Mouse (Mus musculus): ENCODE measurements at regions not wholly inside any gene's neighbourhood (a gene's known extent, or its start where the extent isn't known, plus 50 kb on each side); places are given as distances from the start of the nearest gene placed in this dataset.

DNA sequence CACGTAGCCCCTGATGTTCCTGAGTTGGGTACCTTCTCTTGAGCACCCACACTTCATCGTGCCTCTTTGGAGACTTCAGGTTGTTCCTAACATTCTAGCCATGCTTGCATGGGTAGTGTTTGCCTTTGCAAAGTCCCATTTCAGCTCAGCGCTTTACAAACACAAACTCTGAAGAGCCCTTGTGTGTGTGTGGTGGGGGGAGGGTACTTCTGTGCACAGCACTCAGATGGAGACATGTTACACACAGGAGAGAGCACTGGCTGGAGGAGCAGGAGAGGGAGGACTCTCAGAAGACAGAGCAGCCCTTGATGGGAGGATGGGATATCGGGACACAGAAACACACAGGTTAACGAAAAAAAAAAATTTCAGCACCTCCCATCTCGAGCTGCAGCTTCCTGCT is 167.4 kb downstream of the Chic2 start:
- TF ChIP-seq POLR2A (IDR thresholded peaks at IDR 0.05; ENCODE audit: control insufficient read depth, low read depth, low read length) (no peak), CTCF (IDR thresholded peaks at IDR 0.05; ENCODE audit: control insufficient read depth, insufficient read depth, insufficient replicate concordance, low read depth, low read length) (no peak)
- no peaks in the 10 kb centered on the region for H3K27me3 ChIP-seq (ENCODE audit: control insufficient read depth, insufficient read depth, low read length)
- no peak overlapping the region for H3K4me3 ChIP-seq (ENCODE audit: control insufficient read depth, low read depth, low read length)
- no peaks in the 10 kb centered on the region for H3K36me3 ChIP-seq (ENCODE audit: control insufficient read depth, insufficient read depth, low read length)
- no peaks in the 10 kb centered on the region for H3K4me1 ChIP-seq (ENCODE audit: control insufficient read depth, insufficient read depth, low read length)
- no peak overlapping the region for H3K27ac ChIP-seq (ENCODE audit: control insufficient read depth, insufficient read depth, low read depth, low read length)

DNA sequence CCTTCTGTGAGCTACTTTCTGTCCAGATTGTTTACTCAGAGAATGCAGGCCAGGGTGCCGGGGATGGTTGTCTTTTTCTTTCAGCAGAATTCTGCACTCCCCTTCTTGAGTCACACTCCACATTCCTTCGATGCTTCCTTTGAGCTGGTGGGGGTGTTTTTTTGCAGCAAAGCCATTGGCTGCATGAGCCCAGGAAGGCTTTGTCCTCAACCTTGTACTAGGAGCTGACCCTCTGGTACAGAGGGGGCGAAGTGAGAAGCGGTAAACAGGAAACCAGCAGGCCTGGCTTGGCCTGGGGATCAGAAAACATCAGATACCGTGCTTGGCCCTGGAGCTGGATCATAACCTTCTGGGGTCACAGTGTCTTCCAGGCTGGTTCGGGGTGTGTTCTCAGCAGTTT is 169.9 kb downstream of the Chic2 start:
- Histone ChIP-seq H3K36me3 (ENCODE audit: control insufficient read depth, insufficient read depth, low read length) (no peaks in the 10 kb centered on the region), H3K27ac (ENCODE audit: control insufficient read depth, insufficient read depth, low read depth, low read length) (peak overlapping the region; percentile 57), H3K4me1 (ENCODE audit: control insufficient read depth, insufficient read depth, low read length) (no peaks in the 10 kb centered on the region), H3K27me3 (ENCODE audit: control insufficient read depth, insufficient read depth, low read length) (no peaks in the 10 kb centered on the region), H3K4me3 (ENCODE audit: control insufficient read depth, low read depth, low read length) (no peak overlapping the region)
- TF ChIP-seq CTCF (IDR thresholded peaks at IDR 0.05; ENCODE audit: control insufficient read depth, insufficient read depth, insufficient replicate concordance, low read depth, low read length) = no peak
- TF ChIP-seq POLR2A (IDR thresholded peaks at IDR 0.05; ENCODE audit: control insufficient read depth, low read depth, low read length) = no peak

DNA sequence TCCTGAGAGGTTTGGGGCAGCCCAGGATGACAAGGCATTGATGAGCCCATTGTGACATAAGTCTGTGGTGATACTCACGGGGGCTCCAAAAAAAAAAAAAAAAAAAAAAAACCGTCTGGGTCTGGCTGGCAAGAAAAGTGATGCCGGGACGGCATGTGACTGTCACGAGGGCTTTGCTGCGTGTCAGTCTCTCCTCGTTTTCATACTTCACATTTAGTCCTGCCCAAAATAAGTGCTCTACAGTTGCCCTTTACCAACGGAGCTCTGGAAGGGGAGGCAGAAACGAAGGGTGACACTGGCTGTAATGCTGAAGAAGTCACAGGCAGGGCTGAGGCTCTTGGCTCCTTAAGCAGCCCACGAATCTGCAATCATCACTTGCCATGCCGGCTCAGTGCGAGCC is 167.9 kb upstream of the Lnx1 start:
- H3K27ac ChIP-seq (ENCODE audit: control insufficient read depth, insufficient read depth, low read depth, low read length) = no peak overlapping the region
- no peaks in the 10 kb centered on the region for H3K4me1 ChIP-seq (ENCODE audit: control insufficient read depth, insufficient read depth, low read length)
- TF ChIP-seq CTCF (IDR thresholded peaks at IDR 0.05; ENCODE audit: control insufficient read depth, insufficient read depth, insufficient replicate concordance, low read depth, low read length) (no peak), POLR2A (IDR thresholded peaks at IDR 0.05; ENCODE audit: control insufficient read depth, low read depth, low read length) (no peak)
- H3K36me3 ChIP-seq (ENCODE audit: control insufficient read depth, insufficient read depth, low read length) = no peaks in the 10 kb centered on the region
- H3K4me3 ChIP-seq (ENCODE audit: control insufficient read depth, low read depth, low read length) = no peak overlapping the region
- H3K27me3 ChIP-seq (ENCODE audit: control insufficient read depth, insufficient read depth, low read length) = no peaks in the 10 kb centered on the region

GRCm38 (mm10) chr5:74867113-74867785 is 164.5 kb upstream of the Lnx1 start:
- Histone ChIP-seq H3K4me3 (ENCODE audit: control insufficient read depth, low read depth, low read length) (no peak overlapping the region), H3K4me1 (ENCODE audit: control insufficient read depth, insufficient read depth, low read length) (no peaks in the 10 kb centered on the region), H3K36me3 (ENCODE audit: control insufficient read depth, insufficient read depth, low read length) (no peaks in the 10 kb centered on the region), H3K27ac (ENCODE audit: control insufficient read depth, insufficient read depth, low read depth, low read length) (no peak overlapping the region), H3K27me3 (ENCODE audit: control insufficient read depth, insufficient read depth, low read length) (no peaks in the 10 kb centered on the region)
- TF ChIP-seq CTCF (IDR thresholded peaks at IDR 0.05; ENCODE audit: control insufficient read depth, insufficient read depth, insufficient replicate concordance, low read depth, low read length) (no peak), POLR2A (IDR thresholded peaks at IDR 0.05; ENCODE audit: control insufficient read depth, low read depth, low read length) (no peak)

DNA sequence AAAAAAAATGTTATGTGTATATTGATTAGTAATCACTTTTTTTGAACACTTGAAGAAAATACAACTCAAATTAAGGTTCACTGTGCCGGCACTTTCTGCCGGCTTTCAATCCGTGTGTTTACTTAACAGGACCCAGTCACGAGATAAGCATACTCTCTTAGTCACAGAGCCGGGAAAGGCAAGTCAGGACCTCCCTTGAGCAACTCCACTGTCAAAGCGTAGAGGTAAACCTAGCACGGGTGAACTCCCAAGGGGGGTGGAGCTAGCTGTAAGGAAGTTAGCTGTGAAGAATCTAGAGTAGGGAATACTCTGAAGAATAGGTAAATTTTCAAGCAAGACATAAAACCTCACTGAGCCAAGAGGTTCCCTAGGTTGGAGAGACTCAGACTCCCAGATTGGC is 164.0 kb upstream of the Lnx1 start:
- H3K27me3 ChIP-seq (ENCODE audit: control insufficient read depth, insufficient read depth, low read length) = no peaks in the 10 kb centered on the region
- no peaks in the 10 kb centered on the region for H3K4me1 ChIP-seq (ENCODE audit: control insufficient read depth, insufficient read depth, low read length)
- TF ChIP-seq CTCF (IDR thresholded peaks at IDR 0.05; ENCODE audit: control insufficient read depth, insufficient read depth, insufficient replicate concordance, low read depth, low read length) (no peak), POLR2A (IDR thresholded peaks at IDR 0.05; ENCODE audit: control insufficient read depth, low read depth, low read length) (no peak)
- H3K36me3 ChIP-seq (ENCODE audit: control insufficient read depth, insufficient read depth, low read length) = no peaks in the 10 kb centered on the region
- H3K27ac ChIP-seq (ENCODE audit: control insufficient read depth, insufficient read depth, low read depth, low read length) = no peak overlapping the region
- H3K4me3 ChIP-seq (ENCODE audit: control insufficient read depth, low read depth, low read length) = no peak overlapping the region

DNA sequence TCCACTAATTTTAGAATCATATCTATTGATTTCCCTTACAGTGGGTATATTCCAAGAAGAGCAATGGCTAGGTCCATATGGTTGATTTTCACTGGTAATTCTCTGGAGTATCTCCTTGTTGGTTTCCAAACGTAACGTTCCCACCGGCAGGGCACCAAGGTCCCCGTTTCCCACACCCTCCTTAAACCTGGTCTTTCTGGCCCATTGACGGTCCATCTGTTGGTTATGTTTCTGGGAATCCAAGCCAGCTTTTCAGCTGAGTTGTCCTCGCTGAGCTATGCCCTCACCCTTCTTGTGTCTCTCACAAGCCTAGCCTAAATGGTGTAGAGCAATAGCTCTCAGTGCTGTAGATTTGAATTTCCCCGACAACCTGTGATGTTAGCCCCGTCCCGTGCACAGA is 162.7 kb upstream of the Lnx1 start:
- H3K27me3 ChIP-seq (ENCODE audit: control insufficient read depth, insufficient read depth, low read length) = no peaks in the 10 kb centered on the region
- H3K27ac ChIP-seq (ENCODE audit: control insufficient read depth, insufficient read depth, low read depth, low read length) = no peak overlapping the region
- H3K4me1 ChIP-seq (ENCODE audit: control insufficient read depth, insufficient read depth, low read length) = no peaks in the 10 kb centered on the region
- TF ChIP-seq POLR2A (IDR thresholded peaks at IDR 0.05; ENCODE audit: control insufficient read depth, low read depth, low read length) = no peak
- H3K36me3 ChIP-seq (ENCODE audit: control insufficient read depth, insufficient read depth, low read length) = no peaks in the 10 kb centered on the region
- H3K4me3 ChIP-seq (ENCODE audit: control insufficient read depth, low read depth, low read length) = no peak overlapping the region

DNA sequence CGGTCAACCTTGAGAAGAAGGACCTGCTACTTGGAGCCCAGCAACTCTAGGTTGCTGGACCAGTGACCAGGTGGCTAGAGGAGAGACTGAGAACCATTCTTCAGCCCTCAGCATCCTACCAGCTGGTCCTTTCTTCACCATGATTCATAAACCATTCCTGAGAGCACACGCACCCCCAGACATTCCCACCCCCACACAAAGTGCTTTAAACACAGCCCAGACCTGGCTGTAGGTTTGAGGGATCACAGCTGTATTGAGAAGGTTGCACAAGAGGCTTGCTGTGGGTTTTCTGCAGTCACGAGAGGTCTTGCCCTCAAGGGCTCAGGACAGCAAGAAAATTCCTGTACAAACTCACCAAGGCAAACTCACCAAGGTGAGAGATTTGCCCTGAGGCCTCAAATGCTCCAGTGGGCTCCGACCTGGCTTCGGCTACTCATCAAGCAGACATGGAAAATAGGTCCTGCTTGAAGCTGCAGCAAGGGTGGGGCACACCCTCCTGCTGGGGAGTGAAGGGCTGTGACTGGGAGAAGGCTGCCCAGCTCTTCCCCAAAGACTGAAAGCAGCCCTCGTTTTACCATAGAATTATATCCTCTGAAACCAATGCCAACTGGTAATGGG is 161.9 kb upstream of the Lnx1 start:
- Histone ChIP-seq H3K4me3 (ENCODE audit: control insufficient read depth, low read depth, low read length) (no peak overlapping the region), H3K4me1 (ENCODE audit: control insufficient read depth, insufficient read depth, low read length) (no peaks in the 10 kb centered on the region), H3K36me3 (ENCODE audit: control insufficient read depth, insufficient read depth, low read length) (no peaks in the 10 kb centered on the region), H3K27me3 (ENCODE audit: control insufficient read depth, insufficient read depth, low read length) (no peaks in the 10 kb centered on the region), H3K27ac (ENCODE audit: control insufficient read depth, insufficient read depth, low read depth, low read length) (no peak overlapping the region)
- TF ChIP-seq POLR2A (IDR thresholded peaks at IDR 0.05; ENCODE audit: control insufficient read depth, low read depth, low read length) (no peak), CTCF (IDR thresholded peaks at IDR 0.05; ENCODE audit: control insufficient read depth, insufficient read depth, insufficient replicate concordance, low read depth, low read length) (no peak)

Measured in testis, adult 2 months (tissue).